Mouse (Mus musculus) G1E (cell line): Measurements from ENCODE around the gene Dusp11. TPM values are rescaled to one million over a fixed set of nuclear protein-coding genes. Genes with fewer than 3 reads are reported as not detected.
A peak's percentile ranks its signal among the peaks of the same experiment; 100 is the strongest.
"Not testable (repeated sequence)": the region's sequence is repeated elsewhere in the genome, so short reads cannot be mapped to it uniquely, and the experiment has no call there.

Source experiments
- ATAC-seq: 2 replicates; pipeline ENCODE4 v1.8.0; 2016; ENCODE audit warnings: mild to moderate bottlenecking; ENCODE audit not compliant: insufficient number of reproducible peaks, poor library complexity, low FRiP score, severe bottlenecking; ENCODE audit errors: extremely low read depth
- DNase-seq: peaks from one replicate; pipeline ENCODE4 v3.0.0; 2012; ENCODE audit warnings: low spot score
- H3K27me3 ChIP-seq: 2 replicates; pipeline ENCODE4 v1.6.1; 2012; ENCODE audit warnings: mild to moderate bottlenecking, low read length, inconsistent platforms; ENCODE audit not compliant: insufficient read depth
- H3K36me3 ChIP-seq: replicated peaks from 2 replicates; pipeline ENCODE3; 2012; ENCODE audit warnings: mild to moderate bottlenecking, inconsistent platforms
- H3K4me1 ChIP-seq: 2 replicates; pipeline ENCODE4 v1.6.1; 2012; ENCODE audit warnings: low read depth, low read length, inconsistent platforms, mixed read lengths; ENCODE audit not compliant: insufficient read depth
- H3K4me3 ChIP-seq: 2 replicates; pipeline ENCODE4 v1.5.1; 2012; ENCODE audit warnings: low read depth, mild to moderate bottlenecking, inconsistent platforms, low read length, moderate library complexity, mixed read lengths
- H3K9me3 ChIP-seq: replicated peaks from 2 replicates; pipeline ENCODE4 v1.6.1; 2012; ENCODE audit warnings: inconsistent platforms
- CTCF ChIP-seq: IDR thresholded peaks from 2 replicates; pipeline ENCODE4 v1.5.1; 2012; ENCODE audit warnings: low read depth, low read length, inconsistent platforms, mixed read lengths
- GATA1 ChIP-seq: IDR thresholded peaks from 2 replicates; pipeline ENCODE4 v1.6.1; 2012; ENCODE audit warnings: borderline replicate concordance, low read length, inconsistent platforms, mixed read lengths
- GATA2 ChIP-seq: IDR thresholded peaks from 2 replicates; pipeline ENCODE4 v1.6.1; 2012; ENCODE audit warnings: low read depth, low read length, inconsistent platforms, borderline replicate concordance
- POLR2AphosphoS5 ChIP-seq: IDR thresholded peaks from 2 replicates; pipeline ENCODE4 v1.6.1; 2012; ENCODE audit warnings: low read depth, low read length, inconsistent platforms; ENCODE audit not compliant: insufficient replicate concordance
- TAL1 ChIP-seq: conservative IDR thresholded peaks from 2 replicates; pipeline ENCODE4 v1.6.1; 2012; ENCODE audit warnings: low read depth, low read length, inconsistent platforms, mixed read lengths
- polyA plus RNA-seq: library from polyadenylated mRNA; stranded (reverse); fragments of >175 nt; gene quantifications from 2 replicates; pipeline ENCODE4 v1.2.3, GENCODE M21; 2012
- total RNA-seq, 2 experiments: library from RNA; stranded (forward) in 1 of 2; stranded (reverse) in 1 of 2; fragments of 200-1000 nt in 1 of 2; fragments of >200 nt in 1 of 2; fragmentation: Nextera tagmentation in 1 of 2; gene quantifications; 2 replicates each; pipeline ENCODE4 v1.2.3; 2014 to 2017

The Dusp11 gene
- total and polyA plus RNA-seq, 3 experiments = 59.6 to 254 (median 82.0) TPM

DNA sequence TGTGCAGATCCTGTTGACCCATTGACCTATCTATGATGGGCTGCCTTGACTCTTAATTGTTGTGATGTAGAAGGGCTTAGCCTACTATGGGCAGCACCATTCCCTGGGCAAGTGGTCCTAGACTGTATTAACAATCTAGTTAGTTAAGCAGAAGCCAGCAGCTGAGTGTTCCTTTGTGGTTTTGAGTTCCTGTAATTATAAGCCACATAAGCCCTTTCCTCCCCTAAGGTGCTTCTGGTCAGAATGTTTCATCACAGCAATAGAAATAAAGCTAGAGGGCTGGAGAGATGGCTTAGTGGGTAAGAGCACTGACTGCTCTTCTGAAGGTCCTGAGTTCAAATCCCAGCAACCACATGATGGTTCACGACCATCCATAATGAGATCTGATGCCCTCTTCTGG lies 37.8 kb downstream of the Dusp11 start:
- Histone ChIP-seq H3K36me3 (peaks cover 89% of the 10 kb centered on the region), H3K4me3 (no peak overlapping the region), H3K4me1 (peaks cover 9% of the 10 kb centered on the region; the same call in 1 of the 2 replicates), H3K27me3 (no peaks in the 10 kb centered on the region), H3K9me3 (no peaks in the 10 kb centered on the region)
- TF ChIP-seq GATA1 (no peak), TAL1 (no peak), GATA2 (no peak), CTCF (no peak)
- no peak for DNase-seq
- ATAC-seq = no peak

DNA sequence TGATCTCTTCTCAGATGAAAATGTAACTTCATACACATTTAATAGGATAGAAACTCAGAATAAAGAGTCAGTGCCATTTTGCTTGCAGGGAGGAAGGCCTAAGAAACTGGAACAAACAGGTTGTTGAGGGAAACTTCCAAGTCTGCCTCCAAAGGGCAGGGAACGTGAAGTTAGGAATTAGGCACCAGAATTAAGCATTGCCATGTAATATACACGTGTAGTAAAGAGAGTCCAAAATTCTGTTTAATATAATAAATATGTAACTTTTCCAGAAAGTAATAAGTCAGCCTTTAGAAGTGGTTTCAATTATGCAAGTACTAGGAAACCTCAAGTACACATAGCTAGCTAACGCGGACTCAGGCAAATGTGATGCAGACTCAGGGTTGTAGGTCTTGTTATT lies 42.1 kb downstream of the Dusp11 start:
- peaks cover 51% of the 10 kb centered on the region for H3K36me3 ChIP-seq
- peaks cover 23% of the 10 kb centered on the region for H3K4me1 ChIP-seq
- H3K27me3 ChIP-seq = no peaks in the 10 kb centered on the region
- TF ChIP-seq GATA1 (no peak), GATA2 (no peak), TAL1 (no peak), CTCF (no peak), POLR2AphosphoS5 (no peak)
- no peak for ATAC-seq
- DNase-seq = no peak
- H3K4me3 ChIP-seq = no peak overlapping the region
- no peaks in the 10 kb centered on the region for H3K9me3 ChIP-seq

DNA sequence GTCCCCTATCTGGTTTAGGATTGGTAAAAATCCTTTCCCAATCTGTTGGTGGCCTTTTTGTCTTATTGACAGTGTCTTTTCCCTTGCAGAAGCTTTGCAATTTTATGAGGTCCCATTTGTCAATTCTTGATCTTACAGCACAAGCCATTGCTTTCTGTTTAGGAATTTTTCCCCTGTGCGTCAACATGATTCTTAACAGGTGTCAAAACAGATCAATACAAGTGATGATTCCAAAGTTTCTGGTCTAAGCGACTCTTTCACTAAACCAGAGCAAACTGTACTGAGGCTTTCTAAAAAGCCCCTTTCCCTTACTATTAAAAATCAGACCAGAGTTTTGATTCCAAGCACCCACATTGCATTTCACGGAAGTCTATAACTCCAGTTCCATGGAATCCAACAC lies 43.1 kb downstream of the Dusp11 start:
- Histone ChIP-seq H3K36me3 (peaks cover 43% of the 10 kb centered on the region), H3K4me1 (peaks cover 24% of the 10 kb centered on the region)
- DNase-seq, H3K9me3 ChIP-seq, H3K4me3 ChIP-seq, ATAC-seq, H3K27me3 ChIP-seq: not testable (repeated sequence)

DNA sequence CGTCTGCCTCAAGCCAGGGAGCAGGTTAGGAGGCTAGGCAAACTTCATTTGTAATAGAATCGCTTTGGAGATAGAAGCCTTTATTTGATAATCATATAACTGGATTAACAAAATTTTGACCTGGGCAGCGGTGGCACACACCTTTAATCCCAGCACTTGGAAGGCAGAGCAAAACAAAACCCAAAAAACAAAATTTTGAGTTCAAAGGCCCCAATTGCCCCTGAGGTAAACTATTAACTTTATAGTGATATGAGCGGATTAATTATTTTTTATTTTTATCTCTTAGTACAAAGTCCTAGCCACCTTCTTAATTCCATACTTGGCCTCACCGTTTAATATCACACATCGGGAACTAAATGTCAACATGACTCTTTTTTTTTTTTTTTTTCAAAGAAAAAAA lies 44.9 kb downstream of the Dusp11 start:
- Histone ChIP-seq H3K4me1 (peaks cover 28% of the 10 kb centered on the region), H3K27me3 (no peaks in the 10 kb centered on the region), H3K4me3 (peak overlapping the region; percentile 75), H3K9me3 (no peaks in the 10 kb centered on the region), H3K36me3 (peaks cover 31% of the 10 kb centered on the region)
- no peak for DNase-seq
- no peak for TF ChIP-seq TAL1
- TF ChIP-seq CTCF = no peak
- TF ChIP-seq POLR2AphosphoS5 = no peak
- TF ChIP-seq GATA2 = no peak
- no peak for TF ChIP-seq GATA1
- ATAC-seq = no peak

DNA sequence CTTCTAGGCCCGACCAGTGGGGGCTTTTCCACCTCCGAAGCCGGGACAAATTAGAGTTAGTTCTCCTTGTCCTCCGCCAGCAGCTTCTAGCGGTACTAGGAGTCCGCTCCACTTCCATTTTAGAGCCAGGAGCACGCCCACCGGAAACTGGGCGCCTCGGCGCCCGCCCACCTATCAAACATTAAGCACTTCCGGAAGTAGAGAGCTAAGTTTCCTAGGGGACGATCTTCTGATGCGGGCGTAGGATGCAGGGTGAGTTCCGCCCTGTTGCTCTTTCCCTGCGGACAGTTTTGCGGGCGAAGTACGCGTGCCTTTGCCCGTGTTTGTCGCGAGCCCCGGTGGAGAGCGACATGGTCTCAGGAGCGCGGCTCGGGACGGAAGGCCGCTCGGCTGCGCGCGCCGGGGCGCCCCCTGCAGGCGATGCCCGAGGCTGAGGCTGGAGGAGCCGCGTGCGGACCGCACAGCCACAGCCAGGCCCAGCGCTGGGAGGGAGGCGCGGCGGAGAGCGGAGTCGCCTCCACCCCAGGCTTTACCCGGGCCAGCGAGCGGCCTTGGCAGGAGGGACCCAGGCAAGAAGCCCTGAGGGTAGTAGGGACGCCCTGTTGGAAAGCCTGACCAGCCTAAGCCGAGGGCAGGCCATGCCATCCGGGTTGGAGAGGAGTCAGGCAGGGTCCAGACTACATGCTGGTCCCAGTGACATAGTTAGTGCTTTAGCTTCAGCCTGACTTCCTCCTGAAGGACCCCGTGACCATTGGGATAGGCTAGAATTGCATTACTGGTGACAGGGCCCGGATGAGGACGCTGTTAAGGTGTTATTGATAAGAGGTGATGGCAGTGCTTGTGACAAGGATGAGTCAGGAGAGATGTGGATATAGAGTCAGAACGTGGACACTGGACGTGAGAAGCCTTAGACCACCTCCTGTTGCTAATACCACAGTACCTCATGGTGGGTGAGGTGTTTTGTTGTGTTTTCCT lies 45.6 kb downstream of the Dusp11 start, which contains the start of gene Nat8f1:
TSS of gene Nat8f1 (minus strand) at position 149 of the 975 bp plus-strand sequence.
- H3K36me3 ChIP-seq = peaks cover 31% of the 10 kb centered on the region
- H3K4me3 ChIP-seq = peak within 1 kb of the TSS; percentile 75
- not testable (repeated sequence) for H3K27me3 ChIP-seq, H3K9me3 ChIP-seq
- ATAC-seq (peak; percentile 77), DNase-seq (peak; percentile 85)
- H3K4me1 ChIP-seq = peaks cover 29% of the 10 kb centered on the region
- TF ChIP-seq CTCF = peak; percentile 33; the same call in 1 of the 2 replicates

DNA sequence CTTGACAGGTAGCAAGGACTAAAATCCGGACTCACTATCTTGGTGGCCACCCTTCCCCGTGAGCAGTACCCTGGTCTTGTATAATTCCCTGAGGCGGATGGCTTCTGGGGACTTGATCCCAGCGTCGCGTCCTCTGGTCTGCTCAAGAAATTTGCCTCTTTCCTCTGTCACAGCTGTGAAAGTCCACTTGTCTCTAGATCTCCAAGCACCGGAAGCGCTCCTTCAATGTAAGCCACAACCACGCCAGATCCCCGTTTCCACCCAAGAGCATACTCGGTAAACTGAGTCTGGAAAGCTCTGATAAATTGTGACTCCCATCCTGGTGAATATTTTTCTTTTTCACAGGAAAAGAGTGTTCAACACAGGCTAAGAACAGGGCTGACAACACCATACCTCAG lies 46.3 kb downstream of the Dusp11 start:
- Histone ChIP-seq H3K4me1 (peaks cover 26% of the 10 kb centered on the region), H3K36me3 (peaks cover 29% of the 10 kb centered on the region), H3K27me3 (no peaks in the 10 kb centered on the region), H3K4me3 (peak overlapping the region; percentile 75), H3K9me3 (no peaks in the 10 kb centered on the region)
- no peak for ATAC-seq
- peak; percentile 12 for DNase-seq
- TF ChIP-seq GATA1 (no peak), CTCF (no peak), TAL1 (no peak), POLR2AphosphoS5 (no peak), GATA2 (no peak)

DNA sequence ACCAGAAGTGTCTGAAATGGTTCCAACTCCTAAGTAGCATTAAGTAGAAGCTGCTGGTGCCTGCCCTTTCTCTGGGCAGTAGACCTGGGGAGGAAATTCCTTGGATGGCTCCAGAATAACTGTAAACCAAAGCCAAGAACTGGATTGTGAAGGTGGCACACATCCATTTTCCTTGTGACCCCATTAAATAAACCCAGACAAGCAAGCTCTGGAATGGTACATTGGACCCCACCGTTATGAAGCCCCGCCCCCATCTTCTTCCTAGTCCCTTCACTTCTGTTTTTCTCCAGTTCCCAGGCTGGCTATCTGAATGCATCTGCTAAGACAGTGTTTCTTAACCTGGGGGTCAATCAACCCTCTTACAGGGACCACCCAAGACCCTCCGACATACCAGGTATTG lies 49.9 kb downstream of the Dusp11 start, which contains the start of gene Tprkb:
TSS of gene Tprkb (plus strand) at position 279 of the 400 bp plus-strand sequence.
- Histone ChIP-seq H3K36me3 (peaks cover 19% of the 10 kb centered on the region), H3K9me3 (no peaks in the 10 kb centered on the region), H3K4me3 (no peak within 1 kb of the TSS), H3K27me3 (peaks cover 6% of the 10 kb centered on the region; the same call in 1 of the 2 replicates), H3K4me1 (peaks cover 26% of the 10 kb centered on the region)
- no peak for TF ChIP-seq GATA1
- no peak for TF ChIP-seq CTCF
- TF ChIP-seq POLR2AphosphoS5 = no peak
- no peak for TF ChIP-seq TAL1
- no peak for TF ChIP-seq GATA2
- DNase-seq (no peak), ATAC-seq (no peak)
